8 mouse cellular contexts compared by ENCODE assay signal in genomic region chr12:17035128-17035527, GRCm38 (mm10). TPM values are rescaled to one million over a fixed set of nuclear protein-coding genes. Genes with fewer than 3 reads are reported as not detected.
DNase-seq lines count a peak whose midpoint lies in the region; ATAC-seq and TF ChIP-seq lines count a peak whose summit lies in the region.

No protein-coding gene starts in this region.

- H3K4me2 ChIP-seq in liver, embryonic 11.5 days = no peak overlapping the region
- H3K4me2 ChIP-seq in lung, postnatal 0 days (replicated peaks; ENCODE audit: low read depth, low read length) = no peak overlapping the region

- ATAC-seq in liver, embryonic 11.5 days (replicated peaks; ENCODE audit: low FRiP score) = no peak
- no peak for ATAC-seq in lung, postnatal 0 days

- no peaks in the 10 kb centered on the region for H3K9me3 ChIP-seq in liver, embryonic 11.5 days (ENCODE audit: control insufficient read depth, low read length)
- H3K9me3 ChIP-seq in lung, postnatal 0 days (ENCODE audit: low read length) = no peaks in the 10 kb centered on the region

- no peak overlapping the region for H3K9ac ChIP-seq in liver, embryonic 11.5 days (ENCODE audit: low read depth, low read length)
- no peak overlapping the region for H3K9ac ChIP-seq in lung, postnatal 0 days (replicated peaks; ENCODE audit: low read depth)

- no peak overlapping the region for H3K4me3 ChIP-seq in cerebellum, adult 2 months (replicated peaks; ENCODE audit: insufficient read depth, low read depth, low read length)
- H3K4me3 ChIP-seq in liver, embryonic 11.5 days (ENCODE audit: low read depth, low read length) = no peak overlapping the region
- no peak overlapping the region for H3K4me3 ChIP-seq in bone marrow macrophage, adult 2 months (ENCODE audit: insufficient read depth, low read length)
- H3K4me3 ChIP-seq in lung, postnatal 0 days (ENCODE audit: low read depth, low read length) = no peak overlapping the region

- H3K27me3 ChIP-seq in cerebellum, adult 2 months (ENCODE audit: control insufficient read depth, insufficient read depth, low read length) = no peaks in the 10 kb centered on the region
- H3K27me3 ChIP-seq in liver, embryonic 11.5 days (replicated peaks; ENCODE audit: control insufficient read depth, insufficient read depth, low read length) = no peaks in the 10 kb centered on the region
- H3K27me3 ChIP-seq in lung, postnatal 0 days (replicated peaks; ENCODE audit: insufficient read depth, low read length) = no peaks in the 10 kb centered on the region

- TF ChIP-seq CTCF in cerebellum, adult 2 months (IDR thresholded peaks at IDR 0.05; ENCODE audit: borderline replicate concordance, insufficient read depth, low read depth, low read length) = peak; percentile 36; the same call in 1 of the 2 replicates
- TF ChIP-seq CTCF in bone marrow macrophage, adult 2 months (IDR thresholded peaks at IDR 0.05; ENCODE audit: low read depth, low read length) = 0 out of 2 replicates have a peak, but pooled peaks have one; percentile 7
- peak; percentile 51 for TF ChIP-seq CTCF in lung, postnatal 0 days (IDR thresholded peaks at IDR 0.05)

- WGBS in cerebellum, adult 2 months = 74% methylated on average over 2 of the region's 2 CpGs
- 50% methylated on average over 2 of the region's 2 CpGs for WGBS in liver, embryonic 11.5 days
- WGBS in lung, postnatal 0 days = 61% methylated on average over 2 of the region's 2 CpGs

- H3K27ac ChIP-seq in cerebellum, adult 2 months (ENCODE audit: insufficient read depth, low read length) = no peak overlapping the region
- no peak overlapping the region for H3K27ac ChIP-seq in liver, embryonic 11.5 days (ENCODE audit: low read depth, low read length)
- H3K27ac ChIP-seq in bone marrow macrophage, adult 2 months (ENCODE audit: insufficient read depth, low read depth, low read length) = no peak overlapping the region
- H3K27ac ChIP-seq in lung, postnatal 0 days (ENCODE audit: low read length) = no peak overlapping the region

- no peak for TF ChIP-seq POLR2A in cerebellum, adult 2 months (IDR thresholded peaks at IDR 0.05; ENCODE audit: borderline replicate concordance, insufficient read depth, low read length)
- TF ChIP-seq POLR2A in bone marrow macrophage, adult 2 months (IDR thresholded peaks at IDR 0.05; ENCODE audit: borderline replicate concordance, low read depth, low read length) = no peak

- no peaks in the 10 kb centered on the region for H3K4me1 ChIP-seq in cerebellum, adult 2 months (ENCODE audit: control insufficient read depth, insufficient read depth, low read length)
- H3K4me1 ChIP-seq in liver, embryonic 11.5 days (replicated peaks; ENCODE audit: control insufficient read depth, insufficient read depth, low read length) = no peaks in the 10 kb centered on the region
- H3K4me1 ChIP-seq in bone marrow macrophage, adult 2 months (ENCODE audit: control insufficient read depth, insufficient read depth, low read length) = no peaks in the 10 kb centered on the region
- H3K4me1 ChIP-seq in lung, postnatal 0 days (ENCODE audit: insufficient read depth, low read depth, low read length) = no peaks in the 10 kb centered on the region

- H3K36me3 ChIP-seq in liver, embryonic 11.5 days (ENCODE audit: control insufficient read depth, insufficient read depth, low read length) = no peaks in the 10 kb centered on the region
- H3K36me3 ChIP-seq in lung, postnatal 0 days (ENCODE audit: insufficient read depth, low read length) = no peaks in the 10 kb centered on the region

- no peak for TF ChIP-seq EP300 in lung, postnatal 0 days (IDR thresholded peaks at IDR 0.05)

- no peak for DNase-seq in cerebellum, adult 2 months
- no peak for DNase-seq in cerebellum, postnatal 4 days (ENCODE audit: low spot score in 2 of 2)
- DNase-seq in liver = peak; percentile 28
- DNase-seq in liver, embryonic 11.5 days (ENCODE audit: low spot score) = no peak
- DNase-seq in lung, postnatal 0 days (ENCODE audit: low spot score) = peak; percentile 6
- DNase-seq in thymus, postnatal 4 days = peak; percentile 77
- no peak for DNase-seq in frontal cortex, postnatal 14 days (ENCODE audit: low spot score in 2 of 2)

RNA-seq across cellular contexts. Expression of gene 2410004P03Rik, which starts 23.6 kb away (rescaled TPM):
- 0.90 and 1.1 TPM in 2 replicates for polyA plus RNA-seq in cerebellum, adult 2 months (2012; rRNA removed)
- 0.11 and 0.40 TPM in 2 replicates for polyA plus RNA-seq in liver, embryonic 11.5 days (2014; fragmentation: Nextera tagmentation; extraction: Ambion mirVana)
- polyA plus RNA-seq in bone marrow macrophage, adult 2 months (2012; ENCODE audit: insufficient read depth, insufficient read length, missing spikeins) = 0.27 and 1.1 TPM in 2 replicates
- 13.6 and 16.9 TPM in 2 replicates for polyA plus RNA-seq in lung, postnatal 0 days (2015; fragmentation: Nextera tagmentation; extraction: Ambion mirVana)

RNA-seq across cellular contexts. Expression of gene Pqlc3, which starts 34.9 kb away (rescaled TPM):
- polyA plus RNA-seq in cerebellum, adult 2 months (2012; rRNA removed) = 0.62 and 1.4 TPM in 2 replicates
- polyA plus RNA-seq in liver, embryonic 11.5 days (2014; fragmentation: Nextera tagmentation; extraction: Ambion mirVana) = 4.6 and 5.1 TPM in 2 replicates
- polyA plus RNA-seq in bone marrow macrophage, adult 2 months (2012; ENCODE audit: insufficient read depth, insufficient read length, missing spikeins) = 120 and 145 TPM in 2 replicates
- 10.6 and 11.5 TPM in 2 replicates for polyA plus RNA-seq in lung, postnatal 0 days (2015; fragmentation: Nextera tagmentation; extraction: Ambion mirVana)

Comparison
In these comparisons a context has a peak if more than half of its experiments do, and no peak if none do; other contexts are left out.
1. DNase-seq: peak in liver (single experiment), lung, postnatal 0 days (single experiment) and thymus, postnatal 4 days (single experiment); none in cerebellum, adult 2 months (0 of 2), cerebellum, postnatal 4 days (0 of 2), liver, embryonic 11.5 days (single experiment) and frontal cortex, postnatal 14 days (0 of 2).
2. Peak in every context shown above with its lines, with median percentiles within 50 percentile points of each other: CTCF ChIP-seq.